ENCODE assay signal across 20 mouse cellular contexts in genomic region chr11:6163062-6163461, GRCm38 (mm10). TPM values are rescaled to one million over a fixed set of nuclear protein-coding genes. Genes with fewer than 3 reads are reported as not detected.
"Had no signal": no experiment of that assay in that cellular context is flagged by ENCODE, and none has a peak within 500 bp of the region (broad histone marks: within the 10 kb centered on the region; RNA-seq: fewer than 3 reads in every experiment).

No protein-coding gene starts in this region.

- H3K4me2 ChIP-seq: lung, embryonic 15.5 days; midbrain, embryonic 12.5 days; midbrain, embryonic 15.5 days; neural tube, embryonic 13.5 days; neural tube, embryonic 15.5 days had no signal

- ATAC-seq: liver, postnatal 0 days; lung, postnatal 0 days; midbrain, embryonic 15.5 days had no signal

- H3K36me3 ChIP-seq: lung, embryonic 15.5 days; midbrain, embryonic 12.5 days; midbrain, embryonic 15.5 days; neural tube, embryonic 13.5 days; neural tube, embryonic 15.5 days had no signal

- H3K4me1 ChIP-seq: lung, embryonic 15.5 days had no signal

- H3K27ac ChIP-seq: lung, embryonic 15.5 days; macrophage; midbrain, embryonic 12.5 days; midbrain, embryonic 15.5 days; neural tube, embryonic 13.5 days; neural tube, embryonic 15.5 days had no signal

- H3K4me3 ChIP-seq: lung, embryonic 15.5 days; megakaryocyte, embryonic 14.5 days; midbrain, embryonic 12.5 days; midbrain, embryonic 15.5 days; neural tube, embryonic 13.5 days; neural tube, embryonic 15.5 days had no signal

- DNase-seq: liver, postnatal 0 days; lung, adult 2 months; lung, postnatal 14 days; lung, postnatal 36 days; retina, postnatal 1 day; right cerebral cortex, postnatal 25 days; right cerebral cortex, postnatal 4 days; spleen, adult 18-20 months; thymus, adult 18-20 months; thymus, postnatal 14 days; thymus, postnatal 36 days had no signal

- H3K27me3 ChIP-seq: lung, embryonic 15.5 days; megakaryocyte, embryonic 14.5 days; midbrain, embryonic 12.5 days; midbrain, embryonic 15.5 days; neural tube, embryonic 13.5 days; neural tube, embryonic 15.5 days had no signal

- H3K9ac ChIP-seq: liver, postnatal 0 days; lung, embryonic 15.5 days; midbrain, embryonic 12.5 days; midbrain, embryonic 15.5 days; neural tube, embryonic 13.5 days; neural tube, embryonic 15.5 days had no signal

- H3K9me3 ChIP-seq: lung, embryonic 15.5 days; megakaryocyte, embryonic 14.5 days; midbrain, embryonic 12.5 days; midbrain, embryonic 15.5 days; neural tube, embryonic 13.5 days; neural tube, embryonic 15.5 days had no signal

RNA-seq across cellular contexts. Expression of gene A730071L15Rik, which starts 36.8 kb away (rescaled TPM):
- polyA plus RNA-seq: macrophage; small intestine, adult 2 months had no signal
